In genomic region chr10:95003621-95004020, GRCm38 (mm10) we compare ENCODE assay signal across 17 mouse cellular contexts. TPM values are rescaled to one million over a fixed set of nuclear protein-coding genes. Genes with fewer than 3 reads are reported as not detected.
DNase-seq lines count a peak whose midpoint lies in the region; ATAC-seq and TF ChIP-seq lines count a peak whose summit lies in the region.
"Had no signal": no experiment of that assay in that cellular context is flagged by ENCODE, and none has a peak within 500 bp of the region (broad histone marks: within the 10 kb centered on the region; RNA-seq: fewer than 3 reads in every experiment).

No protein-coding gene starts in this region.

- peaks cover 3% of the 10 kb centered on the region; the same call in 1 of the 2 replicates for H3K9me3 ChIP-seq in kidney, embryonic 14.5 days (ENCODE audit: control insufficient read depth, low read length)
- H3K9me3 ChIP-seq in heart, embryonic 16.5 days (replicated peaks; ENCODE audit: control insufficient read depth, low read length), result 0 out of 2 replicates have a peak, but pooled peaks cover 4% of the 10 kb centered on the region
- H3K9me3 ChIP-seq in kidney, postnatal 0 days (replicated peaks; ENCODE audit: low read length), result no peaks in the 10 kb centered on the region
- no peaks in the 10 kb centered on the region for H3K9me3 ChIP-seq in stomach, embryonic 14.5 days (ENCODE audit: control insufficient read depth, low read depth, low read length)
- H3K9me3 ChIP-seq in forebrain, embryonic 16.5 days (ENCODE audit: control insufficient read depth, low read length), result no peaks in the 10 kb centered on the region
- H3K9me3 ChIP-seq: forebrain, embryonic 10.5 days; hindbrain, embryonic 15.5 days; neural tube, embryonic 12.5 days had no signal

- no peaks in the 10 kb centered on the region for H3K4me1 ChIP-seq in kidney, embryonic 14.5 days (ENCODE audit: control insufficient read depth, insufficient read depth, low read length)
- peaks cover 2% of the 10 kb centered on the region for H3K4me1 ChIP-seq in heart, embryonic 16.5 days (ENCODE audit: control insufficient read depth, insufficient read depth, low read length)
- no peaks in the 10 kb centered on the region for H3K4me1 ChIP-seq in kidney, postnatal 0 days (replicated peaks; ENCODE audit: insufficient read depth, low read length)
- no peaks in the 10 kb centered on the region; the same call in 1 of the 2 replicates for H3K4me1 ChIP-seq in stomach, embryonic 14.5 days (ENCODE audit: control insufficient read depth, insufficient read depth, low read length)
- H3K4me1 ChIP-seq in forebrain, embryonic 16.5 days (replicated peaks; ENCODE audit: control insufficient read depth, insufficient read depth, low read length), result no peaks in the 10 kb centered on the region
- H3K4me1 ChIP-seq: forebrain, embryonic 10.5 days; hindbrain, embryonic 15.5 days; megakaryocyte, embryonic 14.5 days; neural tube, embryonic 12.5 days had no signal

- H3K27ac ChIP-seq in kidney, embryonic 14.5 days (ENCODE audit: low read depth, low read length), result no peak overlapping the region
- H3K27ac ChIP-seq in heart, embryonic 16.5 days (ENCODE audit: low read length), result peak overlapping the region; percentile 73
- peak overlapping the region; percentile 71 for H3K27ac ChIP-seq in kidney, postnatal 0 days
- H3K27ac ChIP-seq in stomach, embryonic 14.5 days (ENCODE audit: low read length), result peak overlapping the region; percentile 53
- no peak overlapping the region; the same call in 1 of the 2 replicates for H3K27ac ChIP-seq in forebrain, embryonic 16.5 days (ENCODE audit: low read length)
- H3K27ac ChIP-seq: forebrain, embryonic 10.5 days; hindbrain, embryonic 15.5 days; neural tube, embryonic 12.5 days had no signal

- WGBS in kidney, embryonic 14.5 days, result 83% methylated on average over 7 of the region's 7 CpGs
- 66% methylated on average over 7 of the region's 7 CpGs for WGBS in heart, embryonic 16.5 days
- WGBS in kidney, postnatal 0 days, result 54% methylated on average over 7 of the region's 7 CpGs
- 47% methylated on average over 7 of the region's 7 CpGs for WGBS in stomach, embryonic 14.5 days
- 84% methylated on average over 7 of the region's 7 CpGs for WGBS in forebrain, embryonic 16.5 days

- no peak for ATAC-seq in kidney, embryonic 14.5 days (ENCODE audit: low FRiP score, low TSS enrichment)
- no peak; the same call in 1 of the 2 replicates for ATAC-seq in heart, embryonic 16.5 days (replicated peaks; ENCODE audit: extremely low read depth, insufficient read depth, low FRiP score)
- no peak for ATAC-seq in kidney, postnatal 0 days (replicated peaks; ENCODE audit: low FRiP score, low read depth)
- ATAC-seq in stomach, embryonic 14.5 days (ENCODE audit: insufficient number of reproducible peaks, insufficient read depth, low FRiP score, low read depth), result no peak; the same call in 1 of the 2 replicates
- ATAC-seq in forebrain, embryonic 16.5 days, result no peak
- ATAC-seq: activated CD4-positive, CD25-positive, alpha-beta regulatory T cell, adult 4 months had no signal

- no peak overlapping the region for H3K4me2 ChIP-seq in kidney, embryonic 14.5 days (replicated peaks; ENCODE audit: low read depth, low read length)
- H3K4me2 ChIP-seq in heart, embryonic 16.5 days (ENCODE audit: low read depth, low read length), result no peak overlapping the region
- no peak overlapping the region; the same call in 1 of the 2 replicates for H3K4me2 ChIP-seq in kidney, postnatal 0 days (ENCODE audit: low read length)
- H3K4me2 ChIP-seq in stomach, embryonic 14.5 days (replicated peaks; ENCODE audit: low read depth, low read length), result no peak overlapping the region
- H3K4me2 ChIP-seq in forebrain, embryonic 16.5 days (ENCODE audit: low read length), result no peak overlapping the region
- H3K4me2 ChIP-seq: hindbrain, embryonic 15.5 days; neural tube, embryonic 12.5 days had no signal

- H3K27me3 ChIP-seq in kidney, embryonic 14.5 days (ENCODE audit: control insufficient read depth, insufficient read depth, low read length), result no peaks in the 10 kb centered on the region
- H3K27me3 ChIP-seq in heart, embryonic 16.5 days (ENCODE audit: control insufficient read depth, insufficient read depth, low read length), result no peaks in the 10 kb centered on the region
- no peaks in the 10 kb centered on the region for H3K27me3 ChIP-seq in kidney, postnatal 0 days (ENCODE audit: insufficient read depth, low read length)
- no peaks in the 10 kb centered on the region for H3K27me3 ChIP-seq in stomach, embryonic 14.5 days (ENCODE audit: control insufficient read depth, insufficient read depth, low read length)
- H3K27me3 ChIP-seq in forebrain, embryonic 16.5 days (replicated peaks; ENCODE audit: control insufficient read depth, insufficient read depth, low read length), result no peaks in the 10 kb centered on the region
- H3K27me3 ChIP-seq: CH12.LX; hindbrain, embryonic 15.5 days; neural tube, embryonic 12.5 days had no signal

- H3K36me3 ChIP-seq in kidney, embryonic 14.5 days (ENCODE audit: control insufficient read depth, insufficient read depth, low read length), result no peaks in the 10 kb centered on the region
- no peaks in the 10 kb centered on the region for H3K36me3 ChIP-seq in heart, embryonic 16.5 days (ENCODE audit: control insufficient read depth, insufficient read depth)
- H3K36me3 ChIP-seq in kidney, postnatal 0 days (ENCODE audit: insufficient read depth, low read length), result no peaks in the 10 kb centered on the region
- H3K36me3 ChIP-seq in stomach, embryonic 14.5 days (ENCODE audit: control insufficient read depth, insufficient read depth, low read length), result no peaks in the 10 kb centered on the region
- H3K36me3 ChIP-seq in forebrain, embryonic 16.5 days (ENCODE audit: control insufficient read depth, insufficient read depth), result no peaks in the 10 kb centered on the region
- H3K36me3 ChIP-seq: forebrain, embryonic 10.5 days; hindbrain, embryonic 15.5 days; neural tube, embryonic 12.5 days had no signal

- H3K4me3 ChIP-seq in kidney, embryonic 14.5 days (ENCODE audit: low read length), result no peak overlapping the region
- H3K4me3 ChIP-seq in heart, embryonic 16.5 days (ENCODE audit: low read length), result no peak overlapping the region
- no peak overlapping the region for H3K4me3 ChIP-seq in kidney, postnatal 0 days (replicated peaks; ENCODE audit: low read depth, low read length)
- H3K4me3 ChIP-seq in stomach, embryonic 14.5 days (ENCODE audit: low read depth, low read length), result no peak overlapping the region
- no peak overlapping the region for H3K4me3 ChIP-seq in forebrain, embryonic 16.5 days (replicated peaks; ENCODE audit: low read length)
- H3K4me3 ChIP-seq: forebrain, embryonic 10.5 days; hindbrain, embryonic 15.5 days; megakaryocyte, embryonic 14.5 days; neural tube, embryonic 12.5 days had no signal

- H3K9ac ChIP-seq in kidney, embryonic 14.5 days (ENCODE audit: low read depth, low read length), result no peak overlapping the region
- H3K9ac ChIP-seq in heart, embryonic 16.5 days (ENCODE audit: low read length), result no peak overlapping the region
- H3K9ac ChIP-seq in kidney, postnatal 0 days (ENCODE audit: low read depth, low read length), result no peak overlapping the region
- H3K9ac ChIP-seq in stomach, embryonic 14.5 days (replicated peaks; ENCODE audit: low read depth, low read length), result no peak overlapping the region
- no peak overlapping the region for H3K9ac ChIP-seq in forebrain, embryonic 16.5 days (replicated peaks; ENCODE audit: low read depth, low read length)
- H3K9ac ChIP-seq: hindbrain, embryonic 15.5 days; neural tube, embryonic 12.5 days had no signal

- no peak for TF ChIP-seq CTCF in kidney, postnatal 0 days (IDR thresholded peaks at IDR 0.05; ENCODE audit: low read depth)

- peak; percentile 22 for DNase-seq in kidney, adult 11 months
- DNase-seq in kidney, postnatal 0 days (ENCODE audit: low spot score), result peak; percentile 62
- no peak for DNase-seq in spleen, adult 12 weeks (ENCODE audit: low spot score)
- DNase-seq in adipocyte (ENCODE audit: low spot score), result no peak
- DNase-seq: cerebellum, adult 9-10 months; right cerebral cortex, postnatal 25 days; thymus, postnatal 14 days had no signal

RNA-seq across cellular contexts. Expression of gene Plxnc1, which starts 59.0 kb away (rescaled TPM):
- 2.3 and 3.9 TPM in 2 replicates for polyA plus RNA-seq in kidney, embryonic 14.5 days (2014; fragmentation: Nextera tagmentation; extraction: Ambion mirVana)
- polyA plus RNA-seq in heart, embryonic 16.5 days (2015; fragmentation: Nextera tagmentation; extraction: Ambion mirVana), result 2.0 TPM in 2 replicates
- 0.94 and 1.3 TPM in 2 replicates for polyA plus RNA-seq in kidney, postnatal 0 days (2015; fragmentation: Nextera tagmentation; extraction: Ambion mirVana)
- polyA plus RNA-seq in stomach, embryonic 14.5 days (2014; fragmentation: Nextera tagmentation; extraction: Ambion mirVana), result 2.0 and 2.3 TPM in 2 replicates
- polyA plus RNA-seq in forebrain, embryonic 16.5 days (2015; fragmentation: Nextera tagmentation; extraction: Ambion mirVana), result 9.5 and 11.1 TPM in 2 replicates

Comparison
In these comparisons a context has a peak if more than half of its experiments do, and no peak if none do; other contexts are left out.
1. H3K27ac ChIP-seq: peak in heart, embryonic 16.5 days (single experiment), kidney, postnatal 0 days (single experiment) and stomach, embryonic 14.5 days (single experiment); none in kidney, embryonic 14.5 days (single experiment) and forebrain, embryonic 16.5 days (single experiment).
2. DNase-seq: peak in kidney, adult 11 months (single experiment) and kidney, postnatal 0 days (single experiment); none in spleen, adult 12 weeks (single experiment) and adipocyte (single experiment).